Mouse (Mus musculus) kidney, postnatal 36 days (tissue): ENCODE results near the gene Cd79a.

ENCODE experiments used
- DNase-seq, 2 experiments: peaks; one replicate each; pipeline ENCODE4 v3.0.0; 2021 to 2022; ENCODE audit warnings: mixed read lengths in 2 of 2

The Cd79a gene

GRCm38 (mm10) chr7:24897224-24897623 lies at the start of gene Cd79a:
Gene Cd79a, plus strand, starts transcription at chr7:24897381.
- DNase-seq, result no peak

GRCm38 (mm10) chr7:24850162-24850561 lies 47.0 kb upstream of the Cd79a start:
- peak; percentile 4 to 16 for DNase-seq

GRCm38 (mm10) chr7:24850899-24851303 lies 46.3 kb upstream of the Cd79a start:
- peak; percentile 9 to 24 for DNase-seq

- no peak for DNase-seq
These were observed 45.4 kb upstream of the Cd79a start for GRCm38 (mm10) chr7:24851596-24852325.

- DNase-seq, result no peak
These were observed 44.5 kb upstream of the Cd79a start for GRCm38 (mm10) chr7:24852557-24853232.

DNA sequence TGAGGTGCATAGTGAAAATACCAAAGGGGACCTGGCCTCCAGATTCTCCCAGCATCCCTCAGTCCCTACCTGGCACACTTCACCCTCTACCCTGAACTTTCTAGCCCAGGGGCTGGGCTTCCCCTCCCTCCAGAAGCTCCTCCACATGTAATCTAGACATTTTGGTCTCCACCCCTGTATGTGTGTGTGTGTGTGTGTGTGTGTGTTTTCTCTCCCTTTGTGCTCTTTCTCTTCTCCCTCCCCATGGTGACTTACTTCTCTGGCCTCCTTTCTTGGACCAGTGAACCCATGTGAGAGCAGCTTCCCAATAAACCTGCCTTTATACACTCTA lies 44.0 kb upstream of the Cd79a start:
- DNase-seq, result no peak

- no peak for DNase-seq
These were observed 43.5 kb upstream of the Cd79a start for GRCm38 (mm10) chr7:24853695-24854094.

DNA sequence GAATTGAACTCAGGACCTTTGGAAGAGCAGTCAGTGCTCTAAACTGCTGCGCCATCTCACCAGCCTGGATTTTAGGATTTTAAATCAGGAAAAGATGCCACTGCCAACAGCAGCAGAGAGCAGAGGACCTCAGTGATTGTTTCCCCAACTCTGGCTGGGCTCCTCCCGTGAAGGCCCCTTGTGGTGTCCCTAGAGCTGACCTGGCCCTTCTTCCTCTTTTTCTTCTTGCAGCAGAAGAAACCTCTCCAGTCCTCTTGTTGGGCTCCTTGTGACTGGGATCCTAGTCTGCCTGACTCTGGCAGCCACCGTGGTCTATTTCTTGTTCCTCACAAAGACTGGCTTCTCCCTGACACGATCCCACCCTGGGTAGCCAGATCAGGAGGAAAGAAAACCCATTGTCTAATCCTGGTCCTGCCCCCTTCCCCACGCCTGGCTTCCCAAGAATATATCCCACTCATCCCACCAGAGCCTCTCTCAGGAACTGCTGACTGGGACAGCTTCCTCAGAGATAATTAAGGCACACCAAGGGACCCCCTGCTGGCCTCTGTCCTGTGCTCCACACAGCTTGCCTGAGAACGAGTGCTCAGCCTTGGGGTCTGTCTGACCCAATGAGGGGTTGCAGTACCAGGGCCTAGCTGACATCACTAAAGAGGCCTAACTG lies 40.6 kb upstream of the Cd79a start:
- DNase-seq, result no peak

GRCm38 (mm10) chr7:24859234-24859633 lies 37.9 kb upstream of the Cd79a start:
- DNase-seq, result no peak

GRCm38 (mm10) chr7:24861913-24862312 lies 35.3 kb upstream of the Cd79a start, which contains the start of gene Gm9844:
Gene Gm9844, plus strand, starts transcription at chr7:24862213.
- DNase-seq, result no peak

DNA sequence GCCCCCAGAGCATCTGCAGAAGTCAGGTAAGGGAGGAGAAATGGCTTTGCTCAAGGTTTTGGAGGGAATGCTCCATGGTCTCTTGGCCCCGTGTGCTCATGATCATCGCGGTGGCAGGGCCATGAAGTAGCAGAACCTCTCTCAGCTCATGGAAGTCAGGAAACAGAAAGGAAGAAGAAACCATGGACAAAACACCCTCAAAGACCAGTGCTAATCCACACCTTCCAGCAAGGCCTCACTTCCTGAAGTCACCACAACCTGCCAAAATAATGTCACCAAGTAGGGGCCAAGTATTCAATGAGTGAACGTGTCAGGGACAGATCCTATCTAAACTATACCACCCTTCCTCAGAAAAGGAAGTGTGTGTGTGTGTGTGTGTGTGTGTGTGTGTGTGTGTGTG lies 34.3 kb upstream of the Cd79a start:
- DNase-seq, result no peak

DNA sequence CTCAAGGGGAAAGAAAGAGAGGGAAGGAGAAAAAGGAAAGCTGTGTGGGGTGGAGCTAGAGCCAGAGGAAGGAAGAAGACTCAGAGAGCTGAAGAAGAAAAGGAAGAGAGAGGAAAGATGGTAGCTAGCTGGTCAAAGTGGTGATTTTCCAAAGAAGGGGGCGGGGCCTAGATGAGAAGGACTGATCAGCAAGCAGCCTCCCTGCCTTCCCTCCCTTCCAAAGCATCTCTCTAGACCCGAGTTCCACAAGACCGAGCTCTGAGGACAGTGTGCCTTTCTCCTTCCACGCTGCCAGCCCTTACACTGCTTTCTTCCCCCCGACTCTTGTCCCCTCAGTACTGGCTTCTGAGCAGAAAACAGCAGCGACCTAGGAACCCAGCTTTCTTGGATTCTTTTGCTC lies 33.0 kb upstream of the Cd79a start:
- no peak for DNase-seq

DNA sequence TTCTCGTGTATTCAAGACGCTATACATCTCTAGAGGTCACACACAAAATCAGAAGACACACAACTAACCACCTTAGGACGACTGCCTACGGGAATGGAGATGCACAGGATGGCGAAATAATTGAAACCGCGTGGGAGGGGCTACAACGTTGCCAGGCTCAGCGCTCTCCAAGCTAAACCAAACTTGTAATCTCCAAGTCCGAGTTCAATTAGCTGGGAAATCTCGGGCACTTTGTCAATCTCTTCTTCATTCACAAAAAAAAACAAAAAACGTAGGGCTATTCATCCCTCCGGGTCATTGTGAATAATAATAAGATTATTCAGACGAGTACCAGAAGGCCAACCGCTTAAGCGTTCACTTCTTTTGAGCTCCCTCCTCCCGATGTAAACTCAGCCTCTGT lies 28.1 kb upstream of the Cd79a start:
- no peak for DNase-seq

GRCm38 (mm10) chr7:24869532-24870165 lies 27.5 kb upstream of the Cd79a start, which contains the start of the genes Lypd4 and Dmrtc2:
Gene Lypd4, minus strand, starts transcription at chr7:24869941.
Gene Dmrtc2, plus strand, starts transcription at chr7:24870057.
- DNase-seq, result no peak

- no peak for DNase-seq
These were observed 19.6 kb upstream of the Cd79a start for GRCm38 (mm10) chr7:24877588-24877987.

DNA sequence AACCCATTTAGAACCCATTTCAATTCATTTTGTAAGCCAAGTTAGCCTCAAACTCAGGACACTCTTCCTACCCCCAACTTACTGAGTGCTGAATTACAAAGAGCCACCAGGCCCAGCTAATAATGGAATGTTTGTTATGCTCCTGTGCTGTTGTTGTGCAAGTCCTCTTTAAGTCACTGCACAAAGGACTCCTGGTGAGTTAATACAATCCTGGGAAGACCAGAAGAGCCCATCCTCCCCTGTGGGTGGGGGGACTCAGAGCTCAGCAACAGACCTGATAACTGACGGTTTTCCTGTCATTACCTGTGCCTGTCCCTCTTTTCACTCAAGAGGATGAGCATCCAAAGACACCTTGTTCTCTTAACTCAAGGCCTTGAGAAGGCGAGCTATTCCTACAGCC lies 17.6 kb upstream of the Cd79a start:
- DNase-seq, result no peak

DNA sequence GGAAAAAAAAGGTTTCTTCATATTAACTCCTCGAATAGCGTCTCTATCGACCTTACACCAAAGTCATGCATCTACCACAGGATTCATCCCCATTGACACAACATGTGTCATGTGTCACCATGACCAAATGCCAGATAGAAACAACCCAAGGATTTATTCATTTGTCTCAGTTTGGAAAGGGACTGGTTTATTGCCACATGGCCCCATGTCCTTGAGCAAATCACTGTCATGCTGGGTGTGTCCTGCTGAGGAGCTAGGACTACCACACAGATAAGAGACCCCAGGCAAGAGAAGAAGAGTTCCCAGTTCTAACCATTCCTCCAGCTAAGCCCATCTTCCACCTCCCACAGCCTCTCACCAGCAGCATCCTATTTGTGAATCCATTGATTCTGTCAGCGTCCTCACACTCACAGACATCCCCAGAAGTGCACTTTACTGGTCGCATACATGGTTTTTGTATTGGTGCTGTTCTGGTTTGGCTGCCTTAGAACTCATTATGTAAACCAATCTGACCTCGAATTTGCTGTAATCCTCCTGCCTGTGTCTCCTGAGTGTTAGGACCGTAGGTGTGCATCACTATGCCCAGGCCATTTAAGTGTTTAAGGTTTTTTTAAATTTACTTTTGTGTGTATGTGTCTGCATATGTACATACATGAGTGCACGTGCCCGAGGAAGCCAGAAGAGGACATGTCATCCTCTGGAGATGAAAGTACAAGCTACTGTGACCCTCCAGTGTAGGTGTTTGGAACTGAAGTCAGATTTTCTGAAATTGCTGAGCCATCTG lies 14.6 kb upstream of the Cd79a start:
- DNase-seq, result no peak

- DNase-seq, result peak; percentile 99
These were observed 13.1 kb upstream of the Cd79a start, which contains the start of gene Rps19 for GRCm38 (mm10) chr7:24883896-24884692. Gene Rps19, plus strand, starts transcription at chr7:24884371.

GRCm38 (mm10) chr7:24884693-24885291 lies 12.4 kb upstream of the Cd79a start:
- peak in 1 of 2 experiments; percentile 34 for DNase-seq

DNA sequence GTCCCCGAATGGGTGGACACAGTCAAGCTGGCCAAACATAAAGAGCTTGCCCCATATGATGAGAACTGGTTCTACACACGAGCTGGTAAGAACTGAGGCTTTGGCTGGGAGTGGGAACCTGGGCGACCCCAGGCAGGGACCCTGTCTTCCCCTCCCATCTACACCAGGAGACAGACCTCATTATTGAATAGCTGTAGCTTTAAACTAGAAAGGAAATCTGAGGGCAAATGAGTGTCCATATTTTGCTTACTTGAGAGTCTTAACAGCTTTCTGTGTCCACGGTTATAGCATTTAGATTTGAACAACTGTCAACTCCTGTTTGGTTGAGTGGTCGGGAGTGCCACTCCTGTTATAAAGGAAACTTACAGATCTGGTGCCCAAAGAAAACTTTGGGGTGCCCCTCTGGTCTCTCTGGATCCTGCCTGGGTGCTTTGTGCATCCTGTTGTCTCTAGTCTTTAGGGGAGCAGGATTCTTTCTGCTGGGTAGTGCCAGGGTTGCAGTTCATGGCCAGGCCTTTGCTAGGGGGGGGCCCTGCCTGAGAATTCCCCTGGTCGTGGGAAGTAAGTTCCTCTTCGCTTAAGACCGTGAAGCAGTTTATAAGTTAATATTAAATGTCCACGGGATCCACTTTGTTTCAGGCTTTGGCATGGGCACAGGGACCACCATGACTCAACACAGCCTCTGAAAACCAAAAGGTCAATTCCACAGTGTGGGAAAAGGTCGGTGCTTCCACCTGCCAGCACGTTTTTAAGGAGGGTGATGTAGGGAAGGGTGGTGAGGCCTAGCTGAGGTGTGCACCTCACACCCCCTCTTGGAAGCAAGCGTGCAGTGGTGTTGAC lies 11.5 kb upstream of the Cd79a start:
- no peak for DNase-seq
